In the genomic region with DNA sequence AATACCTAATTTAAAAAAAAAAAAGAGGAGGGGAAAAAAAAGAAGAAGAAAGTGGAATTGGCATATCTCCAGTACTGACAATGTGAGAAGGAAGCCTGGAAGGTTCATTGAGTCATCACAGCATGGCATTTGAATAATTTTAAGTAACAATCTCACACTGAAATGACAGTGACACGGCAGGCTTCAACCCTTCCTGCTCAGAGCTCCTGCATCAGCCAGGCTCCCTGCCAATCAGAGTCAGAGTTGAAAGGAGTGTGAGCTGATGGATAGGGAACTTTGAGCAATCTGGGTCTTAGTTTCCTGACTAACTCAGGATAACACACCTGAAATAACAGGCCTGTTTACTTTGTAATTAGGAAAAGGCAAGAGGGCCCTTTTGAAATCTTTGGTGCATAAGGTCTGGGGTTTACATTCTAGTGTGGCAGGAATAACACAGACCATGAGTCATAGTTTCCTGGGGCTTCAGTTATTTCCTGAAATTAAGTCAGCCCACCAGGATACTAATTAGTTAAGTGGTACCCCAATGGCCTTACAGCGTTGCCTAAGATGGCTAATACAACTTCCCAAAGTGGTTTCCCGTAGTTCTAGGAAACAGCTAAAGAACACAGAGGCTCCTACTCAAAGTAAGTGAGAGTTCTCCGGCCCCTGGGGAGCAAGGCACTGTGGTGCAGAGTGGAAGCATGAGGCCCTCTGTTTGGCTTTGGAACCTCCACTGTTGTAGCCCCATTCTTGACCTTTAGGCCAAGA, we compare ENCODE assay signal across 9 mouse cellular contexts. TPM values are rescaled to one million over a fixed set of nuclear protein-coding genes. Genes with fewer than 3 reads are reported as not detected.
DNase-seq lines count a peak whose midpoint lies in the region; ATAC-seq and TF ChIP-seq lines count a peak whose summit lies in the region.
"Had no signal": no experiment of that assay in that cellular context is flagged by ENCODE, and none has a peak within 500 bp of the region (broad histone marks: within the 10 kb centered on the region; RNA-seq: fewer than 3 reads in every experiment).

No protein-coding gene starts in this region.

- TF ChIP-seq CTCF in MEL (IDR thresholded peaks at IDR 0.05 in 2 of 3, conservative IDR thresholded peaks at IDR 0.05 in 1 of 3; ENCODE audit: control insufficient read depth in 1 of 3, insufficient read depth in 1 of 3, low read depth in 2 of 3, low read length in 3 of 3, poor library complexity in 1 of 3, severe bottlenecking in 1 of 3) = no peak
- no peak for TF ChIP-seq CTCF in kidney, adult 2 months (conservative IDR thresholded peaks at IDR 0.05; ENCODE audit: insufficient read depth, insufficient read length, low read depth, low read length)

- H3K27me3 ChIP-seq in forebrain, embryonic 13.5 days = no peaks in the 10 kb centered on the region
- H3K27me3 ChIP-seq in forebrain, embryonic 12.5 days = peaks cover 6% of the 10 kb centered on the region; the same call in 1 of the 2 replicates
- H3K27me3 ChIP-seq in MEL (ENCODE audit: control insufficient read depth in 1 of 2, insufficient read depth in 2 of 2, low read length in 2 of 2) = peaks cover 0 to 1% of the 10 kb centered on the region in 2 experiments; a peak in 2 of 4 replicates
- no peaks in the 10 kb centered on the region for H3K27me3 ChIP-seq in limb, embryonic 14.5 days (ENCODE audit: control insufficient read depth, insufficient read depth, low read length)
- no peaks in the 10 kb centered on the region; the same call in 1 of the 2 replicates for H3K27me3 ChIP-seq in kidney, adult 2 months (replicated peaks; ENCODE audit: control insufficient read depth, insufficient read depth, low read length)
- H3K27me3 ChIP-seq: CH12.LX had no signal

- H3K4me1 ChIP-seq in forebrain, embryonic 13.5 days = no peaks in the 10 kb centered on the region
- H3K4me1 ChIP-seq in forebrain, embryonic 12.5 days = no peaks in the 10 kb centered on the region
- no peaks in the 10 kb centered on the region for H3K4me1 ChIP-seq in MEL (ENCODE audit: control insufficient read depth in 1 of 2, insufficient read depth in 2 of 2, low read length in 2 of 2)
- 0 out of 2 replicates have a peak, but pooled peaks cover 7% of the 10 kb centered on the region for H3K4me1 ChIP-seq in limb, embryonic 14.5 days (ENCODE audit: control insufficient read depth, insufficient read depth, low read length)
- H3K4me1 ChIP-seq in kidney, adult 2 months (ENCODE audit: control insufficient read depth, insufficient read depth, low read length) = no peaks in the 10 kb centered on the region

- peak; percentile 59; the same call in 1 of the 2 replicates for ATAC-seq in forebrain, embryonic 13.5 days
- ATAC-seq in forebrain, embryonic 12.5 days (ENCODE audit: low FRiP score) = no peak
- ATAC-seq in limb, embryonic 14.5 days (ENCODE audit: low FRiP score, low read depth) = peak; percentile 55

- no peaks in the 10 kb centered on the region for H3K79me2 ChIP-seq in MEL (ENCODE audit: control insufficient read depth, insufficient read depth, low read length, poor library complexity)

- no peak overlapping the region for H3K27ac ChIP-seq in forebrain, embryonic 13.5 days
- no peak overlapping the region for H3K27ac ChIP-seq in forebrain, embryonic 12.5 days
- no peak overlapping the region for H3K27ac ChIP-seq in MEL (ENCODE audit: control insufficient read depth, low read depth, low read length)
- H3K27ac ChIP-seq in limb, embryonic 14.5 days (replicated peaks; ENCODE audit: low read depth, low read length) = no peak overlapping the region
- H3K27ac ChIP-seq in kidney, adult 2 months (ENCODE audit: insufficient read depth, low read depth, low read length) = no peak overlapping the region

- H3K4me3 ChIP-seq in forebrain, embryonic 13.5 days = no peak overlapping the region
- no peak overlapping the region for H3K4me3 ChIP-seq in forebrain, embryonic 12.5 days (replicated peaks)
- no peak overlapping the region for H3K4me3 ChIP-seq in MEL (ENCODE audit: control insufficient read depth in 1 of 2, insufficient read depth in 1 of 2, low read depth in 2 of 2, low read length in 2 of 2)
- no peak overlapping the region for H3K4me3 ChIP-seq in limb, embryonic 14.5 days (replicated peaks; ENCODE audit: low read length)
- no peak overlapping the region for H3K4me3 ChIP-seq in kidney, adult 2 months (ENCODE audit: insufficient read depth, low read depth, low read length)

- DNase-seq in MEL (ENCODE audit: low read depth, low spot score) = peak; percentile 4
- DNase-seq in embryo, embryonic 9.5 days (ENCODE audit: extremely low spot score) = peak; percentile 27
- DNase-seq in limb, embryonic 14.5 days (ENCODE audit: low spot score) = peak; percentile 28
- DNase-seq in B cell, adult 2 months = no peak
- no peak for DNase-seq in kidney, adult 2 months
- no peak for DNase-seq in gastrocnemius, postnatal 4 days (ENCODE audit: low spot score in 2 of 2)

- H3K36me3 ChIP-seq in forebrain, embryonic 13.5 days (ENCODE audit: poor library complexity, severe bottlenecking) = peaks cover 20% of the 10 kb centered on the region; the same call in 1 of the 2 replicates
- H3K36me3 ChIP-seq in forebrain, embryonic 12.5 days (replicated peaks) = no peaks in the 10 kb centered on the region
- H3K36me3 ChIP-seq in MEL (ENCODE audit: control insufficient read depth in 1 of 2, insufficient read depth in 2 of 2, low read length in 2 of 2) = no peaks in the 10 kb centered on the region
- H3K36me3 ChIP-seq in limb, embryonic 14.5 days (ENCODE audit: control insufficient read depth, insufficient read depth, low read length) = no peaks in the 10 kb centered on the region
- H3K36me3 ChIP-seq in kidney, adult 2 months (ENCODE audit: control insufficient read depth, insufficient read depth, low read length) = no peaks in the 10 kb centered on the region

- no peaks in the 10 kb centered on the region for H3K9me3 ChIP-seq in forebrain, embryonic 13.5 days (replicated peaks)
- no peaks in the 10 kb centered on the region for H3K9me3 ChIP-seq in forebrain, embryonic 12.5 days
- no peaks in the 10 kb centered on the region for H3K9me3 ChIP-seq in MEL (replicated peaks; ENCODE audit: insufficient read depth, low read length)
- no peaks in the 10 kb centered on the region for H3K9me3 ChIP-seq in limb, embryonic 14.5 days (ENCODE audit: control insufficient read depth, low read length)

- no peak overlapping the region for H3K9ac ChIP-seq in forebrain, embryonic 13.5 days
- no peak overlapping the region for H3K9ac ChIP-seq in forebrain, embryonic 12.5 days
- no peak overlapping the region for H3K9ac ChIP-seq in MEL (ENCODE audit: control insufficient read depth, low read depth, low read length, poor library complexity, severe bottlenecking)
- H3K9ac ChIP-seq in limb, embryonic 14.5 days (ENCODE audit: low read depth, low read length, severe bottlenecking) = no peak overlapping the region

- no peak for TF ChIP-seq EP300 in MEL (IDR thresholded peaks at IDR 0.05; ENCODE audit: low read depth in 1 of 2, low read length in 2 of 2)

- TF ChIP-seq RAD21 in MEL (IDR thresholded peaks at IDR 0.05; ENCODE audit: low read depth, low read length) = no peak

- 40% methylated on average over 4 of the region's 4 CpGs for WGBS in forebrain, embryonic 13.5 days
- 49% methylated on average over 4 of the region's 4 CpGs for WGBS in forebrain, embryonic 12.5 days
- WGBS in limb, embryonic 14.5 days = 14% methylated on average over 4 of the region's 4 CpGs
- WGBS in kidney, adult 2 months = 52% methylated on average over 4 of the region's 4 CpGs

- no peak for TF ChIP-seq POLR2A in MEL (IDR thresholded peaks at IDR 0.05; ENCODE audit: control insufficient read depth in 1 of 2, insufficient read depth in 1 of 2, low read depth in 1 of 2, low read length in 2 of 2, poor library complexity in 1 of 2)
- TF ChIP-seq POLR2A in limb, embryonic 14.5 days (IDR thresholded peaks at IDR 0.05; ENCODE audit: borderline replicate concordance, extremely low read depth, insufficient read depth, insufficient read length) = no peak
- TF ChIP-seq POLR2A in kidney, adult 2 months (IDR thresholded peaks at IDR 0.05; ENCODE audit: low read depth, low read length) = no peak

- H3K4me2 ChIP-seq in forebrain, embryonic 13.5 days = no peak overlapping the region
- H3K4me2 ChIP-seq in forebrain, embryonic 12.5 days = no peak overlapping the region
- H3K4me2 ChIP-seq in limb, embryonic 14.5 days (replicated peaks; ENCODE audit: low read depth, low read length, severe bottlenecking) = no peak overlapping the region

TF ChIP-seq in MEL, 35 proteins besides CTCF, POLR2A, EP300 and RAD21:
- TF ChIP-seq JUND (IDR thresholded peaks at IDR 0.05; ENCODE audit: low read depth, low read length) (no peak), MAFK (IDR thresholded peaks at IDR 0.05; ENCODE audit: borderline replicate concordance, low read depth, low read length) (no peak), GATA1 (IDR thresholded peaks at IDR 0.05; ENCODE audit: low read depth, low read length) (no peak), POLR2AphosphoS5 (IDR thresholded peaks at IDR 0.05; ENCODE audit: borderline replicate concordance, low read depth, low read length) (no peak), ZNF384 (IDR thresholded peaks at IDR 0.05; ENCODE audit: low read depth, low read length) (no peak), ELF1 (IDR thresholded peaks at IDR 0.05; ENCODE audit: low read depth, low read length) (no peak), KAT2A (conservative IDR thresholded peaks at IDR 0.05; ENCODE audit: low read depth, low read length) (no peak), USF2 (IDR thresholded peaks at IDR 0.05; ENCODE audit: borderline replicate concordance in 1 of 2, insufficient read depth in 1 of 2, low read depth in 1 of 2, low read length in 2 of 2) (no peak), E2F4 (IDR thresholded peaks at IDR 0.05; ENCODE audit: borderline replicate concordance, low read depth, low read length) (no peak), MEF2A (IDR thresholded peaks at IDR 0.05; ENCODE audit: extremely low read depth, insufficient replicate concordance, low read depth, low read length, poor library complexity, severe bottlenecking) (no peak)

RNA-seq across cellular contexts. Expression of a gene that starts 47.0 kb away (rescaled TPM):
- 43.2 and 47.4 TPM in 2 replicates for polyA plus RNA-seq in forebrain, embryonic 13.5 days (2015; fragmentation: Nextera tagmentation; extraction: Ambion mirVana)
- 67.8 and 72.3 TPM in 2 replicates for polyA plus RNA-seq in forebrain, embryonic 12.5 days (2016; fragmentation: Nextera tagmentation; extraction: Ambion mirVana)
- total RNA-seq in MEL (2012; rRNA removed) = 12.7 and 14.7 TPM in 2 replicates
- polyA plus RNA-seq in MEL (2012; ENCODE audit: insufficient read depth in 1 of 2, insufficient read length in 2 of 2, low read depth in 1 of 2, low replicate concordance in 2 of 2, missing spikeins in 1 of 2) = 10 to 100 TPM; 14.4 to 36.8 TPM
- 35.7 and 35.9 TPM in 2 replicates for polyA plus RNA-seq in limb, embryonic 14.5 days (2012; rRNA removed)
- 65.0 and 72.0 TPM in 2 replicates for polyA plus RNA-seq in limb, embryonic 14.5 days (2014; fragmentation: Nextera tagmentation; extraction: Ambion mirVana)
- polyA plus RNA-seq in kidney, adult 2 months (2012; rRNA removed) = 12.4 and 14.7 TPM in 2 replicates
- total RNA-seq in gastrocnemius, postnatal 4 days (2021) = 10 to 100 TPM; 46.0 to 51.7 TPM

Comparison
In these comparisons a context has a peak if more than half of its experiments do, and no peak if none do; other contexts are left out.
1. DNase-seq: peak in MEL (single experiment), embryo, embryonic 9.5 days (single experiment) and limb, embryonic 14.5 days (single experiment); none in B cell, adult 2 months (0 of 2), kidney, adult 2 months (single experiment) and gastrocnemius, postnatal 4 days (0 of 2).